Mouse (Mus musculus): ENCODE measurements at regions not wholly inside any gene's neighbourhood (a gene's known extent, or its start where the extent isn't known, plus 50 kb on each side); places are given as distances from the start of the nearest gene placed in this dataset.

GRCm38 (mm10) chr3:35027898-35028297 is 377.7 kb downstream of the Sox2 start:
- H3K4me3 ChIP-seq (replicated peaks) = no peak overlapping the region
- no peak overlapping the region for H3K9ac ChIP-seq
- WGBS = 6% methylated on average over 5 of the region's 5 CpGs
- peaks cover 7% of the 10 kb centered on the region for H3K4me1 ChIP-seq
- H3K36me3 ChIP-seq = no peaks in the 10 kb centered on the region
- peak; percentile 88 for ATAC-seq (replicated peaks; ENCODE audit: low FRiP score)
- H3K27ac ChIP-seq = 0 out of 2 replicates have a peak overlapping the region, but pooled peaks have one; percentile 6
- H3K27me3 ChIP-seq = no peaks in the 10 kb centered on the region
- no peak overlapping the region for H3K4me2 ChIP-seq
- no peaks in the 10 kb centered on the region for H3K9me3 ChIP-seq (replicated peaks)

GRCm38 (mm10) chr3:35029924-35030323 is 379.7 kb downstream of the Sox2 start:
- no peak for ATAC-seq (replicated peaks; ENCODE audit: low FRiP score)
- peaks cover 14% of the 10 kb centered on the region for H3K4me1 ChIP-seq
- H3K27me3 ChIP-seq = no peaks in the 10 kb centered on the region
- no peak overlapping the region for H3K9ac ChIP-seq
- no peak overlapping the region for H3K4me3 ChIP-seq (replicated peaks)
- WGBS = 87% methylated on average over 8 of the region's 8 CpGs
- H3K36me3 ChIP-seq = no peaks in the 10 kb centered on the region
- no peak overlapping the region for H3K27ac ChIP-seq
- no peaks in the 10 kb centered on the region for H3K9me3 ChIP-seq (replicated peaks)
- no peak overlapping the region for H3K4me2 ChIP-seq

DNA sequence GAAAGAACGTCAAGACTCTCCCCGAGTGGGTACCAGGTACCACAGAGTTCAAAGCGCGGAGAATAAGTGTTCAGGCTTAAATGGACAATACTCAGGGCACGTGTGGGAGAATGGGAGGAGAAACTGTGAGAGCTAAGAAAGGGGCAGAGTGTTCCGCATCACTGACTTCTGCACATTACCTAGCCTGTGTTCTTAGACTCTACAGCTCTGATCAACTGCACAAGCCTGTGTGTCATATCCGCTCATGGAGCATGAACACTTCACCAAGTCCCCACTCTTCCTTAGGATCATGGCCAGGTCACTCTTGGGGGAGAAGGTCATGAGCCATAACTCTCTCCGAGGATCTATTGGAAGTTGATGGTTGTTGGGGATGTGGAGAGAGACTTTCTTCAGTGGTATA is 383.4 kb downstream of the Sox2 start:
- H3K36me3 ChIP-seq = no peaks in the 10 kb centered on the region
- H3K4me2 ChIP-seq = no peak overlapping the region
- H3K4me3 ChIP-seq (replicated peaks) = no peak overlapping the region
- peaks cover 8% of the 10 kb centered on the region for H3K4me1 ChIP-seq
- WGBS = 47% methylated on average over 8 of the region's 8 CpGs
- ATAC-seq (replicated peaks; ENCODE audit: low FRiP score) = peak; percentile 77
- H3K9ac ChIP-seq = no peak overlapping the region
- no peak overlapping the region for H3K27ac ChIP-seq
- no peaks in the 10 kb centered on the region for H3K27me3 ChIP-seq
- no peaks in the 10 kb centered on the region for H3K9me3 ChIP-seq (replicated peaks)

DNA sequence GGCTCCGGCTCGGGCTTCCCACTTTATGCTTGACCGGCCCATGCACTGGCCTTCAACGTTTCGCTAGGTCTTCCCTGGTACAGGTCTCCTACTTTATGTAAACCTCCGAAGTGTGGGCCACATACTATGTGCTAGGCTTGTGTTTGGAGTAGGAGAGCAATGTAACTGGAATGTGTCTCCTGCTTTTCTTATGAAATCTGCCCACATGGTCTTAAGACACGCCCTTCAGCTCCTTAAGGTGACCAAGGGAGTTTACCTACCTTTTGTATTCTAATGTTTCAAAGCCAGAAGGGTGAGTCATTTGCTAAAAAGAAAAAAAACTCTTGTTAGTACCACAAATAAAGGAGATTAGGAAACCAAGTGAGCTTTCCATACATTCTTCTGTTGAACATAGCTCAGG is 385.0 kb downstream of the Sox2 start:
- H3K4me2 ChIP-seq = no peak overlapping the region
- ATAC-seq (replicated peaks; ENCODE audit: low FRiP score) = no peak
- H3K36me3 ChIP-seq = no peaks in the 10 kb centered on the region
- no peaks in the 10 kb centered on the region for H3K27me3 ChIP-seq
- H3K27ac ChIP-seq = no peak overlapping the region
- no peaks in the 10 kb centered on the region for H3K9me3 ChIP-seq (replicated peaks)
- 58% methylated on average over 7 of the region's 7 CpGs for WGBS
- H3K4me3 ChIP-seq (replicated peaks) = no peak overlapping the region
- peaks cover 8% of the 10 kb centered on the region for H3K4me1 ChIP-seq
- H3K9ac ChIP-seq = no peak overlapping the region

GRCm38 (mm10) chr3:35043705-35044104 is 393.5 kb downstream of the Sox2 start:
- no peaks in the 10 kb centered on the region for H3K36me3 ChIP-seq
- no peak overlapping the region for H3K4me3 ChIP-seq (replicated peaks)
- 70% methylated on average over 2 of the region's 2 CpGs for WGBS
- H3K9me3 ChIP-seq (replicated peaks) = no peaks in the 10 kb centered on the region
- no peak overlapping the region for H3K9ac ChIP-seq
- no peaks in the 10 kb centered on the region for H3K27me3 ChIP-seq
- H3K27ac ChIP-seq = no peak overlapping the region
- H3K4me1 ChIP-seq = no peaks in the 10 kb centered on the region
- ATAC-seq (replicated peaks; ENCODE audit: low FRiP score) = no peak
- H3K4me2 ChIP-seq = no peak overlapping the region

GRCm38 (mm10) chr3:35059438-35059837 is 409.2 kb downstream of the Sox2 start:
- H3K9ac ChIP-seq = no peak overlapping the region
- H3K27me3 ChIP-seq = no peaks in the 10 kb centered on the region
- no peak overlapping the region for H3K4me3 ChIP-seq (replicated peaks)
- no peaks in the 10 kb centered on the region for H3K36me3 ChIP-seq
- ATAC-seq (replicated peaks; ENCODE audit: low FRiP score) = no peak
- H3K9me3 ChIP-seq (replicated peaks) = no peaks in the 10 kb centered on the region
- no peak overlapping the region for H3K27ac ChIP-seq
- 64% methylated on average over 4 of the region's 4 CpGs for WGBS
- H3K4me1 ChIP-seq = no peaks in the 10 kb centered on the region
- H3K4me2 ChIP-seq = no peak overlapping the region

- ATAC-seq (replicated peaks; ENCODE audit: low FRiP score) = no peak
- H3K27me3 ChIP-seq = no peaks in the 10 kb centered on the region
- no peak overlapping the region for H3K4me2 ChIP-seq
- 59% methylated on average over 10 of the region's 10 CpGs for WGBS
- H3K9ac ChIP-seq = no peak overlapping the region
- no peaks in the 10 kb centered on the region for H3K36me3 ChIP-seq
- no peak overlapping the region for H3K27ac ChIP-seq
- H3K4me3 ChIP-seq (replicated peaks) = no peak overlapping the region
- H3K9me3 ChIP-seq (replicated peaks) = no peaks in the 10 kb centered on the region
- H3K4me1 ChIP-seq = no peaks in the 10 kb centered on the region
Measured at GRCm38 (mm10) chr3:35060042-35060441, 409.8 kb downstream of the Sox2 start.

DNA sequence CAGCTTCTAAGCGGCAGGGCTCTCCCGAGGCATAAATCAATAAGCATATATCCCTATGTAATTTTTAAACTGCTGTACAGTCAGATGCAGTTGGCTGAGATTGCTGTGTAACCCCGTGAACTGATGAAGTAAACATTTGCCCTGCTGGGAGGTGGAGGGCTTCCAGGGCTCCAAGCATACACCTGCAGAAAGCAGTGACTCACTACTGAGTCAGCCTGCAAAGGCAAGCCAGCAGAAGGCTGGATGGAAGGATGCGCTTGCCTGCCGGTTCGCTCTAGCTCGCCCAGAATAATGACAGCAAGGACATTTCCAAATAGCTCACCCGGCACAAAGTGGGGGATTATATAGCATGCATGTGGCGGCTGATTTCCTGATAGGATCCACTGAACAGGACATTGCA is 416.6 kb downstream of the Sox2 start:
- Histone ChIP-seq H3K27ac (no peak overlapping the region), H3K4me2 (no peak overlapping the region), H3K9me3 (replicated peaks) (no peaks in the 10 kb centered on the region), H3K4me1 (no peaks in the 10 kb centered on the region), H3K36me3 (no peaks in the 10 kb centered on the region), H3K9ac (no peak overlapping the region), H3K4me3 (replicated peaks) (no peak overlapping the region), H3K27me3 (no peaks in the 10 kb centered on the region)
- 49% methylated on average over 9 of the region's 9 CpGs for WGBS
- no peak for ATAC-seq (replicated peaks; ENCODE audit: low FRiP score)

GRCm38 (mm10) chr3:35068586-35068985 is 418.4 kb downstream of the Sox2 start:
- no peaks in the 10 kb centered on the region for H3K4me1 ChIP-seq
- H3K9me3 ChIP-seq (replicated peaks) = no peaks in the 10 kb centered on the region
- no peak overlapping the region for H3K9ac ChIP-seq
- no peaks in the 10 kb centered on the region for H3K36me3 ChIP-seq
- no peak overlapping the region for H3K4me3 ChIP-seq (replicated peaks)
- WGBS = 90% methylated on average over 8 of the region's 8 CpGs
- no peak overlapping the region for H3K27ac ChIP-seq
- no peak for ATAC-seq (replicated peaks; ENCODE audit: low FRiP score)
- H3K4me2 ChIP-seq = no peak overlapping the region
- no peaks in the 10 kb centered on the region for H3K27me3 ChIP-seq

- H3K9me3 ChIP-seq (replicated peaks) = no peaks in the 10 kb centered on the region
- H3K4me1 ChIP-seq = no peaks in the 10 kb centered on the region
- 73% methylated on average over 2 of the region's 2 CpGs for WGBS
- no peak for ATAC-seq (replicated peaks; ENCODE audit: low FRiP score)
- no peak overlapping the region for H3K4me2 ChIP-seq
- H3K27me3 ChIP-seq = no peaks in the 10 kb centered on the region
- H3K27ac ChIP-seq = no peak overlapping the region
- no peak overlapping the region for H3K4me3 ChIP-seq (replicated peaks)
- no peak overlapping the region for H3K9ac ChIP-seq
- no peaks in the 10 kb centered on the region for H3K36me3 ChIP-seq
Measured at GRCm38 (mm10) chr3:35071046-35071445, 420.8 kb downstream of the Sox2 start.

DNA sequence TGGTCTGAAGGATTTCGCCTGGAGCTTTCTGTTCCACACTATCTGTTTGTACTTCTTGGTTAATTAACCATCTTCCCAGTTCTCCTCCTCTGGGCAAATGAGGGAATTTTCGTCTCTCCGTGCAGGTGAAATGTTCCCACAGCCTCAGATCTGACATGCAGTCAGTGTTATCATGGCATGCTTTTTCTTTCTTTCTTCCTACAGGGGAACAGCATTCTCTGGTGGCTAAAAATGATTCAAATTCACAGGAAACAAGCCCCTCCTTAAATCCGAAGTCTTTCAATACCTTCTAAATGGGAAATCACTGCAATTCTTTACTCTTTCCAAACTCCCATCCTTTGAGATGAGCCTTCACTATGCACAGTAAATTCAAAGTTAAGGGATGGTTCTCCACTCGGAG is 429.7 kb downstream of the Sox2 start:
- no peak overlapping the region for H3K27ac ChIP-seq
- 51% methylated on average over 5 of the region's 5 CpGs for WGBS
- H3K4me3 ChIP-seq (replicated peaks) = no peak overlapping the region
- no peaks in the 10 kb centered on the region for H3K9me3 ChIP-seq (replicated peaks)
- H3K4me2 ChIP-seq = no peak overlapping the region
- no peak overlapping the region for H3K9ac ChIP-seq
- no peaks in the 10 kb centered on the region for H3K36me3 ChIP-seq
- H3K27me3 ChIP-seq = no peaks in the 10 kb centered on the region
- no peaks in the 10 kb centered on the region for H3K4me1 ChIP-seq
- no peak for ATAC-seq (replicated peaks; ENCODE audit: low FRiP score)

DNA sequence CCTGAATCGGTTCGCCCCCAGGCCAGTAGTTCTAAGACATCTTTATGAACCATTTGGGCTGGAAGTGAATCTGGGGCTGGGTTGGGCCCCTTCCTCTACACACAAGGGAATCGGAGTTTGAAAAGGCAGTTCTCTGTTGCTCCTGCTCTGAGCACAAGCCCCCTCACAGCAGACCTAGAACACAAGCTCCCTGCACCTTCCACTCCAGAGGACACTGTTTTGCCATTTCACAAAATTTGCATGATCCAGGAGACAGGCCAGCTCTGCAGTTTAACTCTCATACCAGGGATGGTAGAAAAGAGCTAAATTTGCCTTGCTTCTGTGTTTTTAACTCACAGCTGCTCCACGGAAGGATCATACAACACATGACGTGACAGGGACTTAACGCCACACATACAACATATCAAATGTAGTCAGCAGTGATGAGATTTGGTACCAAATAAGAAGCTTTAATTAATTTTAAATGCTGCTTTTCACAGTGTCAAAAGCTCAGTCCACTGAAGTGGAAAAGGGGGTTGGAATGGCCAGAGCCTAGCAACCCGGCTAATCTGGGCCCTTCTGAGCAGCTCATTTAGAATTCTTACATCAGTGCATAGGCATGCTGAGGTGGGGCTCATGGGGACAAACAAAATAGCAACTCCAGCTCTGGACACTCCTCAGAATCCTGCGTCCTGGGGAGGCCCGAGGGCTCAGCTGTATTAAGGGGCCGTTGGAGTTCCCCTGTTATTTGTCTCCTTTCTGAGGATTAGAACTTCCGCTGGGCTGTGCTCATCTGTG is 434.1 kb downstream of the Sox2 start:
- H3K4me3 ChIP-seq (replicated peaks) = no peak overlapping the region
- peaks cover 11% of the 10 kb centered on the region for H3K4me1 ChIP-seq
- WGBS = 64% methylated on average over 11 of the region's 11 CpGs
- no peaks in the 10 kb centered on the region for H3K27me3 ChIP-seq
- no peak overlapping the region for H3K4me2 ChIP-seq
- no peak overlapping the region for H3K9ac ChIP-seq
- no peak overlapping the region for H3K27ac ChIP-seq
- H3K36me3 ChIP-seq = no peaks in the 10 kb centered on the region
- H3K9me3 ChIP-seq (replicated peaks) = no peaks in the 10 kb centered on the region
- peak; percentile 69; the same call in 1 of the 2 replicates for ATAC-seq (replicated peaks; ENCODE audit: low FRiP score)
